Mouse (Mus musculus) limb, embryonic 15.5 days (tissue): ENCODE measurements around the gene Timm44. TPM values are rescaled to one million over a fixed set of nuclear protein-coding genes. Genes with fewer than 3 reads are reported as not detected.
A peak's percentile ranks its signal among the peaks of the same experiment; 100 is the strongest.

Experiments
- ATAC-seq: fragments of 200-750 bp; cut with Nextera tagmentation; 2 replicates; pipeline ENCODE4 v1.8.0; 2017; ENCODE audit warnings: low read depth, moderate TSS enrichment; ENCODE audit not compliant: insufficient number of reproducible peaks, low FRiP score, low TSS enrichment
- H3K27ac ChIP-seq: fragments of 300-500 bp; sonication (generic); 2 replicates; pipeline ENCODE4 v1.5.1; 2015; ENCODE audit warnings: moderate library complexity, mild to moderate bottlenecking, inconsistent platforms
- H3K27me3 ChIP-seq: fragments of 300-500 bp; sonication (generic); 2 replicates; pipeline ENCODE4 v1.6.1; 2015; ENCODE audit warnings: inconsistent platforms
- H3K36me3 ChIP-seq: fragments of 300-500 bp; sonication (generic); 2 replicates; pipeline ENCODE4 v1.6.1; 2015; ENCODE audit warnings: inconsistent platforms
- H3K4me1 ChIP-seq: fragments of 300-500 bp; sonication (generic); 2 replicates; pipeline ENCODE4 v1.6.1; 2015; ENCODE audit warnings: inconsistent platforms
- H3K4me2 ChIP-seq: fragments of 300-500 bp; sonication (generic); 2 replicates; pipeline ENCODE4 v1.6.1; 2015; ENCODE audit warnings: mild to moderate bottlenecking, inconsistent platforms
- H3K4me3 ChIP-seq: fragments of 300-500 bp; sonication (generic); 2 replicates; pipeline ENCODE4 v1.5.1; 2015; ENCODE audit warnings: mild to moderate bottlenecking, inconsistent platforms
- H3K9ac ChIP-seq: fragments of 300-500 bp; sonication (generic); 2 replicates; pipeline ENCODE4 v1.6.1; 2015; ENCODE audit warnings: inconsistent platforms
- H3K9me3 ChIP-seq: fragments of 300-500 bp; sonication (generic); 2 replicates; pipeline ENCODE4 v1.6.1; 2016; ENCODE audit warnings: inconsistent platforms
- WGBS: fragments of 180-500 bp; shearing (Covaris S2); methylation state at CpG from one replicate; pipeline ENCODE4 v1.1.7; 2015; 5-methylcytosine and 5-hydroxymethylcytosine counted together
- polyA plus RNA-seq: library from polyadenylated mRNA; unstranded; fragments of >200 nt; fragmentation: Nextera tagmentation; extraction: Ambion mirVana; gene quantifications from 2 replicates; pipeline ENCODE4 v1.2.1, GENCODE M21; 2015

Timm44 gene
- polyA plus RNA-seq, 1 experiment from 2014 or later: 52.9 TPM

DNA sequence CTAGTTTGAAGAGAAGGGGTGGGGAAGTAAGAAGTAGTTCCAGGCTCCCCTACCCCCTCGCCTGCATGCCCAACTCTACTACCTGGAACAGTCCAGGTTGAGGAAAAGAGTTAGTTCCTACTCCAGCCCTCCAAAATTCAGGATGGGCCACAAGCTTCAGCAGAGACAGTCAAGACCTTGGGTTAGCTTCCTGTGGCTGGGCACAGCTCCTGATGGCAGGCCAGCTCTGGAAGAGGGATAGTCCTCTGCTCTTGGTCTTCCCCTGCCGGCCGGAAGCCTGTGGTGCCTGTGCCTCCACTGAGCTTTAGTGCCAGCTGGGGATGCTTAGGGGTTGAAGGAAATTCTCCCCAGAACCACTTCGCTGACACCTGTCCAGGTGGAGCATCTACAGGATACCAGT, 49.4 kb downstream of the Timm44 start:
- Histone ChIP-seq H3K4me1 (peaks cover 10% of the 10 kb centered on the region), H3K4me2 (peak overlapping the region; percentile 37), H3K4me3 (peak overlapping the region; percentile 32), H3K9me3 (no peaks in the 10 kb centered on the region), H3K36me3 (no peaks in the 10 kb centered on the region), H3K9ac (no peak overlapping the region), H3K27me3 (peaks cover 26% of the 10 kb centered on the region), H3K27ac (no peak overlapping the region)
- WGBS: 22% methylated on average over 4 of the region's 4 CpGs
- ATAC-seq: no peak

DNA sequence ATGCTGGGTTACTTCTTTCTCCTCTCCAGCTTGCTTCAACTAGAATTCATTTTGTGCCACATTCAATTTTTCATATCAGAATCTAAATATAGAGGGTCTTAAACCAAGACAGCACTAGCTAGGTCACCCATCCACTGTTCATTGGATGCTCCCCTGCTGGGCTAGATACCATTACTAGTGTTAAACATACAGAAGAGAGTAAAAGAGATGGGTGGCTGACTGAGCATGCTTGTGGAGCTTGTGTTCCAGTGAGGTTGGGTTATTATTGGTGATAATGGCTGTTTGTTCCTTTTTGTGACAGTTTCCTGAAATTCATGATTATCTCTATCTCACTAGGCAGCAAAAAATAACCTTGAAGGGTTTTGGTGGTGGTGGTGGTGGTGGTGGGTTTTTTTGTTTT, 53.7 kb downstream of the Timm44 start:
- Histone ChIP-seq H3K27ac (no peak overlapping the region), H3K4me3 (no peak overlapping the region), H3K4me2 (no peak overlapping the region), H3K9ac (no peak overlapping the region), H3K9me3 (no peaks in the 10 kb centered on the region), H3K36me3 (no peaks in the 10 kb centered on the region), H3K27me3 (peaks cover 31% of the 10 kb centered on the region), H3K4me1 (peaks cover 12% of the 10 kb centered on the region)
- no peak for ATAC-seq

DNA sequence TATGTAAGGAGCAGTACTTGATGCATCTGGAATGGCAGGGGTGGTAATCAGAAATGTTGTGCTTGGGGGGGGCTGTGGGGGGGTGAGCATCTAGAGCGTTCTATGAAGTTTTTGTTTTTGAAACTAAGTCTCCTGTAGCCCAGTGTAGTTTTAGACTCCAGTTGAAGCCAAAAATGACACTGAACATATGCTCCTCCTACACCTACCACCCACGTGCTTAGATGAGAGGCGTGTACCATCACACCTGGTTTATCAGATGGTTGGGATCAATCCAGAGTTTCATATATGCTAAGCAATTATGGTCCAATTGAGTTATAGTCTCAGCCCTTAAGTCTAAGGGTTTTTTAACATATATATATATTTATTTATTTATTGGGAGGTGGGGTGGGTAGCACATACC, 56.1 kb downstream of the Timm44 start:
- Histone ChIP-seq H3K4me3 (no peak overlapping the region), H3K9me3 (no peaks in the 10 kb centered on the region), H3K4me2 (no peak overlapping the region), H3K27me3 (peaks cover 41% of the 10 kb centered on the region), H3K27ac (no peak overlapping the region), H3K4me1 (peaks cover 16% of the 10 kb centered on the region), H3K36me3 (no peaks in the 10 kb centered on the region), H3K9ac (no peak overlapping the region)
- 82% methylated on average over 3 of the region's 3 CpGs for WGBS
- no peak for ATAC-seq

DNA sequence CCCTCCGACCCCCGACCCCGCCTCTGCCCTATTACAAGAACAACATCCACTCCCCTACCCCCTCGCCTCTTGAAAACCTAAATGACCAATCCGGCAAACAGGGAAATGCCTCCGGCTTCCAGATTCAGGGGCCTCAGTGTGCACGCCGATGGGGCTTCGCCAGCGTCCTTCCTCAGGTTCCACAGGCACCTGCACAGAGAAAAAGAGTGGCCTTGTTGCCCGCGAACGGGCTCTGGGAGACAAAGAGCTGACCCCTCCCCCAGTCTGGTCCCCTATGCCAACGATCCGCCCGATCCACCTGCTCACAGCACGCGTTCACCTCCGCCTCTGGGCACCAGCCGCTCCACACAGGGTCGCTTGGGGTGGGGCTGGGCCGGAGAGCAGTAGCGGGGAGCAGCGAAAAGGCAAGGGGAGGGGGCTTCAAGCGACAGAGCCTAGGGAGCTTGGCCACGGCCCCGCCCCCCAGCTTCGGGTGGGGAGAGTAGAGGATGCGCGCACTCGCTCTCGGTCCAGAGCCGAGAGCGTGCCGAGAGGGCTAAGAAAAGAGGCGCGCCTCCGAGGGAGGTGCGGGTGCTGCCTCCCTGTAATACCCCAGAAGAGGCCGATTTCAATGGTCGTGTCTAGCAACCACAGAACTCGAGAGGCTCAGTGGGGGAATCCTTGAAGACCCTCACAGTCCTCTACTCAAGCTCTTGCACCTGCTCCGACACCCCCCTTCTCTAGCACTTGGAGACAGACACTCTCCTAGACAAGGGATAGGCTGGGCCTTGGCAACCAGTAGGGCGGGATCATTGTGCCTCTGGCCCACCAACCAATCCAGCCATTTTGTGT, 58.7 kb downstream of the Timm44 start, which contains the start of gene Prr36:
Gene Prr36 (minus strand): TSS at position 669 of the 831 bp plus-strand sequence.
- Histone ChIP-seq H3K9me3 (no peaks in the 10 kb centered on the region), H3K36me3 (no peaks in the 10 kb centered on the region), H3K27ac (no peak within 1 kb of the TSS), H3K9ac (no peak within 1 kb of the TSS), H3K4me3 (peak within 1 kb of the TSS; percentile 43), H3K27me3 (peaks cover 46% of the 10 kb centered on the region), H3K4me1 (peaks cover 36% of the 10 kb centered on the region), H3K4me2 (peak within 1 kb of the TSS; percentile 88)
- 2% methylated on average over 44 of the region's 44 CpGs for WGBS
- no peak for ATAC-seq

DNA sequence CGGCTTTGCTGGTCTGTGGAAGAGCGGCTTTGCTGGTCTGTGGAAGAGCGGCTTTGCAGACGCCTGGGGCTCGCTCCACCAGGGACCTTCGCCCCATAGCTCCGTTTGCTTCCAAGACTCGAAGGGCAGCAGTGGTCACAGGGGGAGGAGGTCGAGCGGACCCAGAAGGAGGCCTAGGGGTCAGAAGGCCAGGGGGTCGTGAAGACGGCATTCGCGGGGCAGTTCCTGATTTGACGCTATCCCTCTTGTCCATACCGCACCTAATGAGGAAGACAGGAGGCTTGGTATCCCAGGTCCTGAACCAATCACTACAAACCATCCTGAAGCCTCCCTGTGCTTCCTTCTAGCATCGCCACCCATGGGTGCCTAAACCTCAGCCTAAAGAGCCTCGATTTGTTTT, 59.4 kb downstream of the Timm44 start:
- no peaks in the 10 kb centered on the region for H3K9me3 ChIP-seq
- WGBS: 8% methylated on average over 18 of the region's 18 CpGs
- no peaks in the 10 kb centered on the region for H3K36me3 ChIP-seq
- H3K4me3 ChIP-seq: peak overlapping the region; percentile 43
- H3K27ac ChIP-seq: no peak overlapping the region
- H3K27me3 ChIP-seq: peaks cover 46% of the 10 kb centered on the region
- H3K4me2 ChIP-seq: peak overlapping the region; percentile 88; the same call in 1 of the 2 replicates
- H3K4me1 ChIP-seq: peaks cover 36% of the 10 kb centered on the region
- H3K9ac ChIP-seq: no peak overlapping the region
- ATAC-seq: no peak

DNA sequence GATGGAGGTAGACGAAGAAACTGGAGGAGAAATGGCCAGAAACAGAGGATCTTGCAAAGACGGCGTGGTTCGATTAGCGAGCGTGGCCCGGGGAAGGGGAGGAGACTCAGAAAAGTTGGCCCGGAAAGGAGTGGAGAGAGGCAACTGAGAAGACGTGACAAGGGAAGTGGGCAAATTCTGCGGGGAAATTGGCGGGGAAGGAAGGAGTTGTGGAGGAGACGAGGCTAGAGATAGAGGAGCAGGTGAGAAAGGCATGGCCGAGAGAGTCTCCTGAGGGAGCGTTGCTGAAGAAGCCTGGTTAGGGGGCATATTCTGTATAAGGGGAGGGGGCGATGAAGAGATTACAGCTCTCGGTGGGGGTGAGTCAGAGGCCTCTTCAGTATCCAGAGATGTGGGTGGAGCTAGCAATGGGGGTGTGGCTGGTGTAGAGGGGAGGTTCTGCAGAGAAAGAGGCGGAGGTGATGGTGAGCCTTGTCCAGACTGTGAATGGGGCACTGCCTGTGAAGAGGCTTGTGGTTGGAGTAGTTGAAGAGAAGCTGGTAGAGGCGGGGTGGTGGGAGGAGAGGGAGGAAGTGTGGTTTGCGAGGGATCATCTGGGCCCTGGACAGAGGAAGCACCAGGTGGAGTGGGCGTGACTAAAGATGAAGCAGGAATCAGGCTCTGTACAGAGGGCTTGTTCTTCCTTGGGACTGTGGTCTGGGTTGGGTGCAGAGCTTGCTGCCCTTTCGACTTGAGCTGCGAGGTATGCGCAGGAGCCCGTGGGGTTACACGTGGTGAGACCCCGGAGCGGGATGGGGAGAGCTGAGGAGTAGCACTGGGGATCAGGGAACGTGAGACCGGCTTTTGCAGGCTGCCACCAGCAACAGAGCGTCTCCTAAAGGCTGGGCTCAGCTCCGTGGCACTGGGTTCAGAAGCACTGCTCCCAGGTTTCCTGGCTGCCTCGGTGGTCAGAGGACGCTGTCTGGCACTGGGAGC, 61.4 kb downstream of the Timm44 start:
- Histone ChIP-seq H3K4me2 (peak overlapping the region; percentile 94), H3K36me3 (peaks cover 10% of the 10 kb centered on the region), H3K9me3 (no peaks in the 10 kb centered on the region), H3K27ac (peak overlapping the region; percentile 22; the same call in 1 of the 2 replicates), H3K9ac (peak overlapping the region; percentile 23; the same call in 1 of the 2 replicates), H3K4me1 (peaks cover 36% of the 10 kb centered on the region), H3K4me3 (peak overlapping the region; percentile 44), H3K27me3 (peaks cover 49% of the 10 kb centered on the region)
- ATAC-seq: 0 out of 2 replicates have a peak, but pooled peaks have one; percentile 53
- WGBS: 8% methylated on average over 33 of the region's 33 CpGs

DNA sequence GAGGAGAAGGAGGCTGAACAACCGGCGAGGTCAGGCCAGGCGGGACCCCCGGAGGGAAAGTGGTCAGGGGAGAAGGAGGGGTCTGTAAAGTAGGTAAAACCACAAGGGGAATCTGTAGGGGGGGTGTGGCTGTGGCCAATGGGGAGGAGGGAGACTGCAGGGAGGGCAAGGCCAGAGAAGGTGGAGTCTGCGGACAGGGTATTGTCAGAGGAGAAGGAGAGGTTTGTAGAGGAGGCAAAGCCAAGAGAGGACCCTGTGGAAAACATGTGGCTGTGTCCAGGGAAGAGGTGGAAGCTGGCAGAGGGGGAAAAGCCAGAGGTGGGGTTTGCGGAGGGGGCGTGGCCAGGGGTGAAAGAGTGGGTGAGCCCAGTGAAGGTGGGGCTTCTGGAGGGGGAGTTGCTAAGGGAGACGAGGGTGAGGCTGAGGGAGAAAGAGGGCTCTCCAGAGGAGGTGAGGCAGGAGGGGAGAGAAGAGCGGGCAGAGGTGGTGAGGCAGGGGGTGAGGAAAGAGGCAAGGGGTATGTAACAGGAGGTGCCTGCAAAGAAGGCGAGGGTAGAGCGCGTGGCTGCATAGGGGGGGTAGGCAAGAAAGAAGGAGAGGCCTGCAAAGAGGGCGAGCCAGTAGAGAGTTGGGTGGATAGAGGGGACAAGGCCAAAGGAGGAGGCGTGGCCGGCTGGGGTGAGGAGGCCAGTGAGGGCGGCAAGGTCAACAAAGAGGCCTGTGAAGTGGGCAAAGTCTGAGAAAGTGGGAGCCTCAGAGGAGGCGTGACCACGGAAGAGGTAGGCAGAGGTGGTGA, 62.3 kb downstream of the Timm44 start:
- Histone ChIP-seq H3K27ac (peak overlapping the region; percentile 22; the same call in 1 of the 2 replicates), H3K9ac (peak overlapping the region; percentile 40), H3K27me3 (peaks cover 46% of the 10 kb centered on the region), H3K36me3 (peaks cover 10% of the 10 kb centered on the region), H3K4me3 (peak overlapping the region; percentile 44), H3K4me2 (peak overlapping the region; percentile 94), H3K9me3 (no peaks in the 10 kb centered on the region), H3K4me1 (peaks cover 36% of the 10 kb centered on the region)
- 4% methylated on average over 18 of the region's 18 CpGs for WGBS
- peak; percentile 45; the same call in 1 of the 2 replicates for ATAC-seq

DNA sequence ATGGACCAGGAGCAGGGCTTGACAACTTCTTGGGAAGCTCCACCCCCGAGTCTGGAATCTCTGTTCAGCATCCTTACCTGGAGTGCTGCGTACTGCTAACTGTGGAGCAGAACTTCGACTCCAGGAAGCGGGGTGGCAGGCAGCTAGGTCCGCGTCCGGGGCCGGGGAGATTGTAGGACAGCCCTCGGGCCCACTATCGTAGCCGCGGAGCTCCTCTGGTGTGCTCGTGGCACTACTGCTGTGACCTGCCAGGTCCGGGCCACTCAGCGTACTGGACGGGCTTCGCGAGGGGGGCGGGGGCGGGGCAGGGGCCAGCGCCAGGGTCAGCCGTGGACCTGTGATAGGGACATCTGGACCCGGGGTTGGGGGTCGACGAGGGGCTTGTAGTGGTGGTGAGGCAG, 62.9 kb downstream of the Timm44 start:
- Histone ChIP-seq H3K27me3 (peaks cover 40% of the 10 kb centered on the region), H3K36me3 (peaks cover 10% of the 10 kb centered on the region), H3K4me3 (peak overlapping the region; percentile 44), H3K27ac (no peak overlapping the region), H3K9me3 (no peaks in the 10 kb centered on the region), H3K4me1 (peaks cover 36% of the 10 kb centered on the region), H3K9ac (peak overlapping the region; percentile 40), H3K4me2 (peak overlapping the region; percentile 94)
- 1% methylated on average over 25 of the region's 25 CpGs for WGBS
- ATAC-seq: peak; percentile 31; the same call in 1 of the 2 replicates

DNA sequence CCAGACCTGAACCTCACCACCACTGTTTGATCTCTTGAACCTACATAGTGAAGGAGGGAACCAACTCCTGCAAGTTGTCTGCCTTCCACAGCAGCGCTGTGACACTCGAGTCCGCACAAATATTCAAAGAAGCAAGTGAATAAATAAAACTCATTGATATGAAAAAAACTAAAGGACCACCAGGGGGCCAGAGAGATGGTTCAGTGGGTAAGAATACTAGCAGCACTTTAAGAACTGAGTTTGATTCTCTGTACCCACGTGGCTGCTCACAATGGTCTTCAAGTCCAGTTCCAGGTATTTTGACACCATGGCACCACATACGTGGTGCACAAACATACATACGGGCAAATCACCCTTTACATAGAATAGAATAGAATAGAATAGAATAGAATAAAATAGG, 64.6 kb downstream of the Timm44 start:
- Histone ChIP-seq H3K4me3 (no peak overlapping the region), H3K36me3 (peaks cover 10% of the 10 kb centered on the region), H3K9ac (no peak overlapping the region), H3K9me3 (no peaks in the 10 kb centered on the region), H3K27ac (no peak overlapping the region), H3K4me2 (no peak overlapping the region), H3K27me3 (peaks cover 35% of the 10 kb centered on the region), H3K4me1 (peaks cover 34% of the 10 kb centered on the region)
- ATAC-seq: no peak
- 78% methylated on average over 6 of the region's 6 CpGs for WGBS
